Mouse (Mus musculus): ENCODE results near the gene Tnfrsf4. TPM values are rescaled to one million over a fixed set of nuclear protein-coding genes. Genes with fewer than 3 reads are reported as not detected.

The Tnfrsf4 gene
- total RNA-seq, 2 experiments from 2014 or later: 0.75 to 2.1 TPM

- DNase-seq: no peak
- no peak for TF ChIP-seq CTCF (IDR thresholded peaks at IDR 0.05)
- intact Hi-C loops (cut with DNase I): no loop called here
- H3K4me3 ChIP-seq: no peak overlapping the region
- no peak overlapping the region for H3K27ac ChIP-seq
Measured at GRCm38 (mm10) chr4:156058826-156059225, 45.2 kb downstream of the Tnfrsf4 start.

- no peak within 1 kb of the TSS for H3K27ac ChIP-seq
- intact Hi-C loops (cut with DNase I): no loop called here
- no peak for TF ChIP-seq CTCF (IDR thresholded peaks at IDR 0.05)
Measured at GRCm38 (mm10) chr4:156059261-156059660, 45.6 kb downstream of the Tnfrsf4 start, which contains the start of gene Ttll10. Ttll10 (minus strand) TSS chr4:156059414.

GRCm38 (mm10) chr4:156059713-156060112 lies 46.1 kb downstream of the Tnfrsf4 start:
- no peak for TF ChIP-seq CTCF (IDR thresholded peaks at IDR 0.05)
- Histone ChIP-seq H3K4me3 (no peak overlapping the region), H3K27ac (no peak overlapping the region)
- no peak for DNase-seq
- intact Hi-C loops (cut with DNase I): no loop called here

More at GRCm38 (mm10) chr4:156059261-156059660, 45.6 kb downstream of the Tnfrsf4 start, which contains the start of gene Ttll10:
- DNase-seq: no peak
- H3K4me3 ChIP-seq: no peak within 1 kb of the TSS

GRCm38 (mm10) chr4:156063861-156064509 lies 50.3 kb downstream of the Tnfrsf4 start:
- intact Hi-C loops (cut with DNase I): no loop called here

GRCm38 (mm10) chr4:156064510-156064897 lies 50.9 kb downstream of the Tnfrsf4 start:
- H3K27ac ChIP-seq: no peak overlapping the region
- no peak for TF ChIP-seq CTCF (IDR thresholded peaks at IDR 0.05)
- intact Hi-C loops (cut with DNase I): no loop called here
- no peak overlapping the region for H3K4me3 ChIP-seq
- DNase-seq: peak; percentile 34

More at GRCm38 (mm10) chr4:156063861-156064509, 50.3 kb downstream of the Tnfrsf4 start:
- Histone ChIP-seq H3K4me3 (no peak overlapping the region), H3K27ac (no peak overlapping the region)
- no peak for DNase-seq
- no peak for TF ChIP-seq CTCF (IDR thresholded peaks at IDR 0.05)

GRCm38 (mm10) chr4:156065156-156065894 lies 51.7 kb downstream of the Tnfrsf4 start:
- intact Hi-C loops (cut with DNase I): no loop called here
- Histone ChIP-seq H3K27ac (no peak overlapping the region), H3K4me3 (no peak overlapping the region)
- no peak for TF ChIP-seq CTCF (IDR thresholded peaks at IDR 0.05)
- DNase-seq: no peak

Small RNA genes lying within 50 kb of the gene (microRNA-seq; reads per million reads assigned to microRNA genes)
- gene Mir200a: 2.2 reads per million
- gene Mir200b: not detected
- not detected for gene Mir429

Other genes starting within 250 kb of the Tnfrsf4 start
- gene Vwa1, start 239.1 kb upstream of the Tnfrsf4 start, total RNA-seq (2021): 1 to 10 TPM; 4.8 to 7.4 TPM
- gene Tmem88b, start 228.0 kb upstream of the Tnfrsf4 start, total RNA-seq (2021): 1 to 10 TPM in 1 of 2 experiments, under 1 TPM in 1; 0.66 to 1.1 TPM
- gene Ankrd65, start 223.4 kb upstream of the Tnfrsf4 start, total RNA-seq (2021): not detected
- gene Mrpl20, start 211.0 kb upstream of the Tnfrsf4 start, total RNA-seq (2021): 10 to 100 TPM; 39.0 to 52.7 TPM
- 10 to 100 TPM; 26.4 to 27.0 TPM for gene Ccnl2, start 201.4 kb upstream of the Tnfrsf4 start, total RNA-seq (2021)
- 10 to 100 TPM; 74.0 to 89.8 TPM for gene Aurkaip1, start 182.6 kb upstream of the Tnfrsf4 start, total RNA-seq (2021)
- gene Mxra8, start 174.2 kb upstream of the Tnfrsf4 start, total RNA-seq (2021): 10 to 100 TPM; 26.4 to 31.3 TPM
- gene Dvl1, start 166.4 kb upstream of the Tnfrsf4 start, total RNA-seq (2021): 100 to 1,000 TPM; 116 to 122 TPM
- under 1 TPM; 0.11 to 0.23 TPM for gene Tas1r3, start 150.5 kb upstream of the Tnfrsf4 start, total RNA-seq (2021)
- gene Cptp, start 144.4 kb upstream of the Tnfrsf4 start, total RNA-seq (2021): 10 to 100 TPM; 13.6 to 18.0 TPM
- 10 to 100 TPM; 14.9 to 17.3 TPM for gene Ints11, start 144.3 kb upstream of the Tnfrsf4 start, total RNA-seq (2021)
- 10 to 100 TPM; 10.5 to 13.4 TPM for gene Pusl1, start 122.1 kb upstream of the Tnfrsf4 start, total RNA-seq (2021)
- gene Acap3, start 122.0 kb upstream of the Tnfrsf4 start, total RNA-seq (2021): 1 to 10 TPM; 7.5 to 8.0 TPM
- 10 to 100 TPM; 62.8 to 64.5 TPM for gene Ube2j2, start 70.0 kb upstream of the Tnfrsf4 start, total RNA-seq (2021)
- 10 to 100 TPM; 15.1 to 18.5 TPM for gene C1qtnf12, start 51.5 kb upstream of the Tnfrsf4 start, total RNA-seq (2021)
- 1 to 10 TPM in 1 of 2 experiments, under 1 TPM in 1; 0.92 to 2.0 TPM for gene B3galt6, start 21.2 kb upstream of the Tnfrsf4 start, total RNA-seq (2021)
- gene Sdf4, start 21.0 kb upstream of the Tnfrsf4 start, total RNA-seq (2021): 10 to 100 TPM; 75.7 to 81.5 TPM
- gene Tnfrsf18, start 12.3 kb downstream of the Tnfrsf4 start, total RNA-seq (2021): not detected
- gene Ttll10, start 45.6 kb downstream of the Tnfrsf4 start, total RNA-seq (2021): not detected
- 1 to 10 TPM; 1.9 to 2.3 TPM for gene 9430015G10Rik, start 96.1 kb downstream of the Tnfrsf4 start, total RNA-seq (2021)
- gene Rnf223, start 116.7 kb downstream of the Tnfrsf4 start, total RNA-seq (2021): not detected
- gene Agrn, start 183.6 kb downstream of the Tnfrsf4 start, total RNA-seq (2021): 1 to 10 TPM; 6.9 to 8.0 TPM
- 1 to 10 TPM in 1 of 2 experiments, not detected in 1; 1.1 TPM for gene Isg15, start 187.0 kb downstream of the Tnfrsf4 start, total RNA-seq (2021)
- 1 to 10 TPM; 4.2 to 4.4 TPM for gene AW011738, start 189.5 kb downstream of the Tnfrsf4 start, total RNA-seq (2021)
- gene Perm1, start 202.0 kb downstream of the Tnfrsf4 start, total RNA-seq (2021): 100 to 1,000 TPM; 142 to 265 TPM
- gene Plekhn1, start 221.0 kb downstream of the Tnfrsf4 start, total RNA-seq (2021): 1 to 10 TPM; 5.8 to 7.6 TPM
- 10 to 100 TPM; 30.8 to 33.3 TPM for gene Noc2l, start 222.2 kb downstream of the Tnfrsf4 start, total RNA-seq (2021)
- gene Samd11, start 241.8 kb downstream of the Tnfrsf4 start, total RNA-seq (2021): not detected

All from gastrocnemius, adult 2 months (tissue).